Mouse (Mus musculus) spleen, postnatal 4 days (tissue): ENCODE measurements around the gene Man2b2.

Experiments
- DNase-seq, 2 experiments: peaks; one replicate each; pipeline ENCODE4 v3.0.0; 2022; ENCODE audit warnings: low spot score in 2 of 2

The Man2b2 gene

DNA sequence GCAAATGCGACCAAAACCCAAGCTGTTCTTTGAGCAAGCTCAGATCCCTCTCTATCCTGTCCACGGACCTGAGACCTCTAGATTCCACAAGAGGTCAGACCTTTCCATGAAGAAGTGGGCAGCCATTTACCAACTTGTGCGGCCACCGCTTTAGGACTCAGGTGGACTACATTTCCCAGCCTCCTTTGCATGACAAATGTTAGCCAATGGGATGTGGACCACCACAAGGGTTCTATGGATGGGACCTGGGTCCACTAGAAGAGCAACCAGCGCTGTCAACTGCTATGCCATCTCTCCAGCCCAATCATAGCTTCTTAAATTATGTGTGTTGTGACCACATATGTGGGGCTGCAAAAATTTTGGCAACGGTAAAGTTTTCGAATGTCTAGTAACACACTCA, 819 bp upstream of the Man2b2 start:
- no peak for DNase-seq

DNA sequence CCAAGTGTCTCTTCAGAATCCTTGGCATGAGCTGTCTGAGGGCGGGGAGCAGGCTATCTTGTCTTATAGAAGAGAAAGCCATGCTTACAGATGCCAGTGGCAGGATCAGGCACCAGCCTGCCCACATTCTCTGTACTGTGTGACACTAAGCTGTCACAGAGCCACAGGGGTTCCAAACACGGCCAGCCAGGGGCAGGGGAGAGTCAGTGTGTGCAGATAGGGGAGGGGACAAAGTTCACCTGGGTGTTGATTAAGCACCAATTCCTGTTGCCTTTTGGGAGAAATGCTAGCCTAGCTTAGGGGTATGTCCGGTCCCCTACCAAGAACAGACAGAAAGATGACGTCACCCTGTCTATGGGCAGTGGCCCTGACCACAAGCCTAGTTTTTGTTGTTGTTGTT, 1.4 kb downstream of the Man2b2 start:
- no peak for DNase-seq

DNA sequence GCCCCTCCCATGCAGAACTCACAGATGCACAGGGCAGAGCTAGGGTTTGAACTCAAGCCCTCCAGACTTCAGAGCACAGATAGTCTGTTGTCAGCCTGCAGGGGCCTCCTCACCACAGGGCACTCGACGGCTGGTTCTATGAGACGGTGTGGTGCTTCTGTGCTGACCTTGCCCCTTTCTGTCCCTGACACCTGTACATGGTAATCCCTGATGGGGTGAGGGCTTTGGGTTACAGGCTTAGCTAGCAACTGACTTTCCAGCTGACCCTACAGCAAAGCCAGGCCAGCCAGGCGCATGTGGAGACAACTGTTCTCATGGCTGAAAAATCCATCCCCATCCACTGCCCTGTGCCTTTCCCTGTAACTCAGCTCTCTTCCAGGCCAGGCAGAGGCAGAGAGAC, 7.5 kb downstream of the Man2b2 start:
- DNase-seq = no peak

DNA sequence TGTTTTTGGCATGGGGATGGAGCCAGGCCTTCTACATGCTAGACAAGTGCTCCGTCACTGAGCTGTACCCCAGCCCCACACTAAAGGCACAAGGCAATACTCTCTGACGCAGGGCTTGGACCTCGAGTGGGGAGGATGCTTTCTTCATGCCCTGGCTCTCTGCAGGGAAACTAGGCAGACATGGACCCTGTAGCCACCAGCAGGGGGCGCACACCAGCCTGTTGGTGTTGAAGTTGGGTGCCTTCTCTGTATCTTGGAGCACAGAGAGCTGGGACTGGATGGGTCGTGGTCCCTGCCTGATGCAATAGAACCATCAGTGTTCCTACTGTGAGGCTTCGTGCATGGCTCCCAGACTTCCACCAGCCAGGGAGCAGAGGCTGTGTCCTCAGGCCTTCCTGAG, 10.3 kb downstream of the Man2b2 start:
- DNase-seq = peak; percentile 42 to 84

DNA sequence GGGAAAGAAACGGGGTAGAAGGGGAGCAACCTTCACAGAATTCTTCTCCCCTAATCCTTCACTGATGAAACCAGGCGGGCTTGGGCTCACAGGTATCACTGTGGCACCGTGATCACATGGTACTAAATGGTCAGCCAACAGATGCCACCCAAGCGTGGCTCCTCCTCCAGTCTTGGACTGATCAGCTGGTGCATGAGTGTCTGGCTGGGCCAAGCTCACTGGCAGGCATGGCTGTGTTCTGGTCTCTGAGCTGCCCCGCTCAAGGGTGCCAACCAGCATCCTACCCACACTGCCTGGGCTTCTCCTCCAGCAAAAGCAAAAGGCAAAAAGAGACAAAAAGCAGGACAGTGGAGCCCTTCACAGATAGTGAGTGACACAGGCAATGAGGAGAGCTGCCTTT, 10.7 kb downstream of the Man2b2 start:
- no peak for DNase-seq

DNA sequence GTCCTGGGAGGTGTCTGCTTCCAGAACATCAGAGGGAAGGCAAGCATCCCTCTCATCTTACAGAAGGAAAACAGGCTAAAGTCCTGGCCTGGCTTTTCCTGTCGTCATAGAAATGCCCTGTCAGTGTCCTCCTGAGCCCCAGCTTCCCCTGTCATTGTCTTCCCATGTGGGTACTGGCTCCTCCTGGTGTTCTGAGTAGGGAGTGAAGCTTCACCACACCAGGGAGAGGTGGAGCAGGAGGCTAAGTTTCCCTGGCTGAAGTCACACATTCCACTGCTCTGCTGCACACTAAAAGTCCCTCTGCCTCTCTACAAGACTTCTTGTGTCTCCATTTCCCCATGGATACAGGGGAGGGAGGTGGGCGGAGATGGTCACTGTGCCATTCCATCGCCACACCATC, 12.7 kb downstream of the Man2b2 start:
- DNase-seq = no peak

DNA sequence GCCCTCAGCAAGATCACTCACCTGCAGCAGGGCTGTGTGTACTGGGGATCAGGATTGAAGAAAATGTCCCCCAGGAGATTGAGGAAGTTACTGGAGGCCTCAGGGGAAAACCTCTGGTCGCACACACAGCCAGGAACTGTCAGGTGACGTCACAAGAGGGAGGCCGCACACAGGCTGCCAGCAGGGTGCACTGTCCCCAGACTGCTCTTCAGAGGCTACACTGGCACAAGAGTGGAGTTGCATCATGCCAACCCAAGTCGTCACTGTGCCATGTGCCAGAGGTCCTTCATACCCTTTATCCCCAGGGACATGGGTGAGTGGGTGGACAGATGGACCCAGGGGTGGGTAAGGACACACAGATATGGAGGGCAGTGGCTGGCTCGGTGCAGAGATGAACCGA, 15.9 kb downstream of the Man2b2 start:
- DNase-seq = peak in 1 of 2 experiments; percentile 39

DNA sequence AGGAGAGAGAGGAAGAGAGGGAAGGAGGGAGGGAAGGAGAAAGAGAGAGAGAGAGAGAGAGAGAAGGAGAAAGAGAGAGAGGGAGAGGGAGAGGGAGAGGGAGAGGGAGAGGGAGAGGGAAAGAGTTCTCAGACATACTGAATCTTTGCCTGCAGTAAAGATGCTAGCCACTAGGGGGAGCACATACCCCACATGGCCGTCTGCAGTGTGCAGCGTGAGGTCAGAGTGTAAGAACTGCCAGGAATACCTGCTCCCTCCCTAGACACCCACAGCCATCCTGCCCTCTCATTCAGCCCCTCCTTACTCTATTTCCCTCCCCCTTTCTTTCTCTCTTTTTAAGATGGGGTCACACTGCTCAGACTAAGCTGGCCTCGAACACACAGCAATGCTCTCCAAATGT, 19.0 kb downstream of the Man2b2 start:
- peak; percentile 60 to 86 for DNase-seq

DNA sequence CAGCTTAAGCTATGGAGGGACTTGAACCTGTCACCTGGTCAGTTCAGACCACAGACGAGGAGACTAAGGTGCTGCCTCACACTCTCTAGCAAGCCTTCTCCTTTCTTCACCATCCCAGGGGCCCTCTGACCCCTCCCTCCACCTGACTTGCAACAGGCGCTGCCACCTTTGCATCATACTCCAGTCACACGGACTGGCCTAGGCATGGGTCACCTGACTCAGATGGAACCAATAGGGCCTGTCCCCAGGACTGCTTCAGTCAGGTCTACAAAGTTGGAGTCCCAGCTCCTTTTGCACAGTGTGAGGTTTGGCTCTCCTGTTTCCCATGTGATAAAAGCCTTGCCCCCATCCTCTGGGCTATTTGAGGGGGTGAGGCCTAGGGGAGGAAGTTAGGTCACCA, 19.8 kb downstream of the Man2b2 start:
- DNase-seq = peak in 1 of 2 experiments; percentile 35

DNA sequence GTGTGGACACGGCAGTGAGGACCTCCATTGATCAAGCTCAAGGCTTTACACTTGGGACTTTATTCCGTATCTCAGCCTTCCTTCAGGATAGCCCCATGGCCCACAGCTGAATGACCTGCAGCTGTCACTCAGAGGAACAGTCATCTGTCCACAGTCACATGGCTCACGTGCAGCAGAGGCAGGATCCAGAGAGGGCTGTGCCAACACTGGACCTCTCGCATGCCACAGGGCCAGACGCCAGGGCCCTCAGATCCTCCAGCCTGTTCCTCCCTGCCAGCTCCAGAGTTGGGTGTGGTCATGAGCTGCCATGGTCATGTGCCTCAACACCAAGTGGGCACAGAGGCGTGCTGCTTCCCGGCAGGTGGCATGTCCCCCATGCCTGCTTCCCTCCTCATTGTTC, 21.3 kb downstream of the Man2b2 start:
- DNase-seq = no peak

DNA sequence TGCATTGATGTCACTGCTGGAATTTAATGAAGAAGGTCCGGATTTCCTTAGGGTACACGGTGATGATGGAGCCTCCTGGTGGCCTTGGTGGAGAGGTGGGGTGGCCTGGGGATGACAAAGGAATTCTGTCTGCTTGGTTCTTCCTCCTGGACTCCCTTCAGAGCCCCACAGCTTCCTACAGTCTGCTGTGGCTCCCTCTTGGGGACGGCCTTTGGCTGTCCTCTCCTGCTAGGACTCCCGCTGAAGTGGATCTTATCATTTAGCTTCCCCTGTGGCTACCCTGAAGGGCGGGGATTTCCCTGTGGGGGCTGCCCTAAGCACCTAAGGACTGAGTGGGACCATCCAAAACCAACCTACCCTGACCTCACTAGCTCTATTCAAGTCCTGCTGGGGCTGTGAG, 23.3 kb downstream of the Man2b2 start:
- no peak for DNase-seq

DNA sequence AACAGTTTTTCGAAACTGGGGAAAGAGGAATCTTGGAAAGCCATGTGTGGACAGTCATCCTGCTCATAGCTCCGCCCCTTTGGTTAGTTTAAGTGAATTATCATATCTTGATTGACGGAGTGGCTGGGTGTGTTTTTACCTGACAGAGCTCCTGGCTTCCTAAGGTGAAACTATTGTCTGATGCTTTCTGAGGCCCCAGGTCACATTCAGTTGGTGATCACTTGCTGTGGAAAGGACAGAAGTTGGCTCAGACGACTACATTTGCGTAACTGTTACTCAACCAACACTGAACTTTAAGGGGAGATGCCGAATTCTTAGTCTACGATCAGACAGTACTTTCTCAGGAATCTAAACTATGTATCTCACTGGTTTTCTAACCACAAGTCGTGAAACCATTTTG, 33.2 kb downstream of the Man2b2 start:
- DNase-seq = no peak

DNA sequence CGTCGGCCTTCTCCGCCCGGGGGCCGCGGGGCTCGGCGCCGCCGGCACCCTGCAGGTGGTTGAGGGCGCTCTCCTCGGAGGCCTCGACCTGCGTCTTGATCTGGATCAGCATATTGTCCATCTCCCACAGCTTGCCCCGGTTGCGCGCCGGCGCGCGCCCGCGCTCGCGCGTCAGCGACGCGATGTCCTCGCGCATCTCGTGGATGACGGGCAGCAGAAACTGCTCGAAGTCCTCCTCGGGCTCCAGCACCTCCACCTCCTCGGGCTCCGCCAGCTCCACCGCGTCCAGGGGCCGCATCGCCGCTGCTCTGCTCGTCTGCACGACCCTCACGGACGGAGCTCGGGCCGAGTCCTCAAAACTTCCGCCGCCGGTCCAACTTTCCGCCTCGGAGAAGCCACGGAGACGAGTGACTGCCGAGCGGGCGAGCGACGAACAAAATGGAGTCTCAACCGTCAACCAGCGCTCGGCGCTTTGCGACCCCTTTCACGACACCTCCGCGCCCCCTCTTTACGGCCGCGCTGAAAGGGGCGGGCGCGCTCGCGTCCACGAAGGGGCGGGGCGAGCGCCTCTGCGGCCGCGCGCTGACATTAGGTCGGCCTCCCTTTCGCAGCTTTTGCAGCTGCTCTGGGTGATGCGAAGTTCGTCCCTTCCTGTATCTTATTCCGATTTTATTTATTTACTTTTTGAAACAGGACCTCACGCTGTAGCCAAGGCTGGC, 34.0 kb downstream of the Man2b2 start, which contains the start of gene Mrfap1:
Gene Mrfap1, minus strand, starts transcription at position 477 of the 719 bp plus-strand sequence.
- peak; percentile 93 to 96 for DNase-seq

DNA sequence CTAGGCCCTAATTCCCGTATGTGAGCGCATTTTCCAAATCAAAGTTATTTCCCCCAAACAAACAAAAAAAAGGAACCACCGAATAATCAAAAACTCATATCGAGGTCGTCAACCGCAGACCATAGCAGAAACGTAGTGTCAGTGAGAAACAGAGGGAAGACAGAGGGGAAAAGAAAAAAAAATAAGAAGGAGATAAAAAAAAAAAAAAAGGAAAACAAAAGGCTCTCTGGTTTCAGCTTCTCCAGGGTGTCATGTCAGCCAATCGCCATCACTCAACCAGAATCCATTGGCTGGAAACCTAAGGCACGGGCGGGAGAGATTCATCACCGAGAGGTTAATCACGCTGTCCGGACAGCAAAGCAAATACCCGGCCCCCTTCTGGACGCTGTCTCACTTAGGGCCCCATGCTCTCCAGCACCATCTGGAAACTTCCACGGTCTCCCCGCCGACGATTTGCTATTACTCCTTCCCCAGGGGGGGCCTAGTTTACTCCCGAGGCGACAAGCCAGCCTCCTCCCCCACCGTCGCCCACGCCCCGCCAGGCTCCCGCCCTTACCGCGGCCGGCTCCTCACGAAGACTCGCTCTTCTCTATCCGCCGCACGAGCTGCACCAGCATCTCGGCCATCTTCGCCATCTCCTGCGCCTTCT, 34.7 kb downstream of the Man2b2 start:
- DNase-seq = peak; percentile 69 to 83

DNA sequence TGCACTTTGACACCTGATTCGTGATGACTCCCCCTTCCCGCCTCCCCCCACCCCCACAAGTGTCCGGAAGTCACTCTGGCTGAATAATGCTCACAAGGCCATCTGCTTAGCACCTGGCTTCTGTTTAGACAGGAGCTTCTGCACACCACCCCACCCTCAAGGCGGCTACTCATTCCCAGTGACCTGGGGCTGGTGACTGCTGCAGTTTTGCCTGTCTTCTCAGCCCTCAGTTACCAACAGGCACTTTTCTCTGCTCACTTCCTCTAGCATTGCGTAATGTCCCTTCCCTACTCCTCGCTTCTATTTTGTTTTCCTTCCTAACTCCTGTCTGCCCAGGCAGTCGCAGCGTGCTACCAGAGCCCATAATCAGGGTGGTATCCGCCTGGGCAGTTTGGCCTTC, 38.6 kb downstream of the Man2b2 start:
- no peak for DNase-seq

DNA sequence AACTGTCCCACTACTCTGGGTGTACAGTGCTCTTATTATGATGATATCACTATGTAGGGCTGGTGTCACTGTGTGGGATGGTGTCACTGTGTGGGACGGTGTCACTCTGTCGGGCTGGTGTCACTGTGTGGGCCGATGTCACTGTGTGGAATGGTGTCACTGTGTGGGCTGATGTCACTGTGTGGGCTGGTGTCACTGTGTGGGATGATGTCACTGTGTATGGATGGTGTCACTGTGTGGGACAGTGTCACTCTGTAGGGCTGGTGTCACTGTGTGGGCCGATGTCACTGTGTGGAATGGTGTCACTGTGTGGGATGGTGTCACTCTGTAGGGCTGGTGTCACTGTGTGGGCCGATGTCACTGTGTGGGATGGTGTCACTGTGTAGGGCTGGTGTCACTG, 44.4 kb downstream of the Man2b2 start:
- no peak for DNase-seq

DNA sequence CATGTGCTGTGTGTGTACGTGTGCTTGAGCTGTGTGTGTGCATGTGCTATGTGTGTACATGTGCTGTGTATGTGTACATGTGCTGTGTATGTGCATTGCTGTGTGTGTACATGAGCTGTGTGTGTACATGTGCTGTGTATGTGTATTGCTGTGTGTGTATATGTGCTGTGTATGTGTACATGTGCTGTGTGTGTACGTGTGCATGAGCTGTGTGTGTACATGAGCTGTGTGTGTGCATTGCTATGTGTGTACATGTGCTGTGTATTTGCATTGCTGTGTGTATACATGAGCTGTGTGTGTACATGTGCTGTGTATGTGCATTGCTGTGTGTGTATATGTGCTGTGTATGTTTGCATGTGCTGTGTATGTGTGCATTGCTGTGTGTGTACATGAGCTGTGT, 50.9 kb downstream of the Man2b2 start:
- no peak for DNase-seq

DNA sequence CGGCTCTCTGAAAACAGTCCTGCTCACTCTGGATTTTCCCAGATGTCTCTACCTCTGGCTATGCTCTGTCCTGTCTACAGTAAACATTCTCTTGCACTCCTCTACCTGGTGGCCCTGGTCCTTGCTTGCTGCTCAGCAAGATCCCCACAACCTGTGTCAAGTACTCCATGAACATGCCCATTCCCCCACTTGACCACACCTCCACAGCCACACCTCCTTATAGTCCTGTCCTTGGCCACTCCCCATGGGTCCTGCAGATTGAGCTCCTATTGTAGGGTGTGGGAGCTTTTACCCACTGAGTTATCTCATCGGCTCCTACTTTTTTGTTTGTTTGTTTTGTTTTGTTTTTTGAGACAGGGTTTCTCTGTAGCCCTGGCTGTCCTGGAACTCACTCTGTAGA, 51.6 kb downstream of the Man2b2 start:
- no peak for DNase-seq

DNA sequence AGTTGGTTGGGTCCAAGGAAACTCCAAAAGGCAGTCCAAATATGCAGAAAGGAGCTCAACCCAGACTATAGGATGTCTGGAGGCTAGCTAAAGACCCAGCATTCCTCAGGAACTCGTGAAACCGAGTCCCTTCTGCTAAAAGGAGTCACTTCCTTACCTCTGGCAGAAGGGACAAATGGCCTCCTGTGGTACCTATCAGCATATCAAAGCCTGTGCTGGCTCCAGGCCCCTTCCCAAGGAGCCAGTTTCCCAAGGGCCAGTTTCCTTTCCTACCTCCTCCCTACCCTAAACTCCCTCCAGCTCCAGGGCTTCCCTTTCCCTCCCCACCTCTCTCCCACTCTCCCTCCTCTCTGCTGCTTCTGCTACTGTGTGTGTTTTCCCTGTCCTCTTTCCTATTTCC, 53.3 kb downstream of the Man2b2 start:
- DNase-seq = no peak

DNA sequence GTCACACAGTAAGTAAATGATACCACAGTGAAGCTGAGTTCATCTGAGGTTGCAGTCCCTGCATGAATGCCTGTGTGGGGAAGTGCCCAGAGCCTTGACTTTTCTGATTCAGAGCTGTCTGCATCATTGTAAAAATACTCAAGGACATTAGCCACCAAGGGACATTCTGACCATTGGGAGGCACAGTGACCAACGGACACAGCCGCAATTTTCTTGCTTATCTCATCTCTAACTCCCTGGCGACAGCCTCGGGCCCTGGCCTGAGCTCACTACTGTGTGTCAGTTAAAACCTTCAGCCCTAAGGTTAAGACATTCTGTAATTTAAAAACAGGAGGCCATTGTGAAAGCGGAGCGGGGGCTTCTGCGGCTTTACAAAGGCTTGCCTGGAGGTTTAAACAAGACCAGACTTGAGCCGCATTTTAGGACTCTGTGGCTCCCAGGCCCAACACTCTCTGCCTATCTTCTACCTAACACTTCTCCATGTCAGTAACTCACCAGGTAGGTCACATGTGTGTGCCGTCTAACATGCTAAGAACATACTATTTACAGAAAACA, 54.4 kb downstream of the Man2b2 start:
- no peak for DNase-seq

DNA sequence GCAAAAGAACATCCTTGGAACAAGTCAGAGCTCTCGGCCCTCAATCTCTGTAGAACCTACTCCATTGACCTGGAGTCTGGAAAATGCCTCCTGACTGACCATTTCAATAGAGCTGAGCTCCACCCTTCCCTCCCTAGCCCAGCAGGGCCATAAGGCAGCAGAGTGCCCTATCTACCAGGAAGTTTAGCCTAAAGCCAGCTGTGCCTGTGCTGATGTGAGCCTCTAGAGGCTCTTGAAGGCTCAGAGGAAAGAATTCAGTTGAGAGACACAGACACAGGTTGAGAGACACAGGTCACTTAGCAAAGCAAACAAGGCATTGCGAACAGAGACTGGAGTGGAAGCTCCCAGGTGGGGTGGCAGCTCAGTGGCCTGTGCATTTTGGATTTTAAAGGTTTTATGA, 55.1 kb downstream of the Man2b2 start:
- DNase-seq = no peak

DNA sequence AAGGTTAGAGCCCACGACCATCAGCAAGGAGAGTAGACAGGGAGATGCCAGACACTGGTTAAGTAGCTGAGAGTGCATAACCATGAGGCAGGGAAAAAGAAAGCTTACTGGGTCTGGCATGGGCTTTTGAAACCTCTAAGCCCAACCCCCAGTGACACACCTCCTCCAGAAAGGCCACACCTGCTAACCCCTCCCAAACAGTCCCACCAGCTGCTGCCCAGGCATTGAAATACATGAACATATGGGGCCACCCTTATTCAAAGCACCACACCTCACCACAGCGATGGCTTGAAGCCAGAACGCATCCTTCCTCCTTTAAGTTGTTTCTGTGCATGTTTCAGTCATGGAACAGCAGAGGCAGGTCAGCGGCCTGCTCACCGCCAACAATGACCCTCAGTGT, 57.9 kb downstream of the Man2b2 start:
- no peak for DNase-seq

DNA sequence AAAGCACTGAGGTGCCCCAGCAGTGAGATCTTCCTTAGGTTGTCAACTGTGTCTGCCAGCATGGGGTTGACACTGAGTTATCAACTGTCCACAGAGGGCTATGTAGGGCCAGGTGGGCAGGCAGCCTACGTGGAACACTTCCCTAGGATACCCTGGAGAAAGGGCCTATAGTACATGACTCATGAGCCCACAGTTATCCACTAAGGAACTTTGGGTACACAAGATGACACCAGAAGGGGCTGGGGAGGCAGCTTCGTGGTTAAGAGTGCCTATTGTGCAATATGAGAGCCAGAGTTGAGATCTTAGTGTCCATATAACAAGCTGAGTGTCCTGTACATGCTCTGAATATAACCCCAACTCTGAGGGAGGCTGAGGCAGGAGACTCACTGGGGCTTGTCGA, 60.9 kb downstream of the Man2b2 start:
- DNase-seq = no peak
